In the genomic region with DNA sequence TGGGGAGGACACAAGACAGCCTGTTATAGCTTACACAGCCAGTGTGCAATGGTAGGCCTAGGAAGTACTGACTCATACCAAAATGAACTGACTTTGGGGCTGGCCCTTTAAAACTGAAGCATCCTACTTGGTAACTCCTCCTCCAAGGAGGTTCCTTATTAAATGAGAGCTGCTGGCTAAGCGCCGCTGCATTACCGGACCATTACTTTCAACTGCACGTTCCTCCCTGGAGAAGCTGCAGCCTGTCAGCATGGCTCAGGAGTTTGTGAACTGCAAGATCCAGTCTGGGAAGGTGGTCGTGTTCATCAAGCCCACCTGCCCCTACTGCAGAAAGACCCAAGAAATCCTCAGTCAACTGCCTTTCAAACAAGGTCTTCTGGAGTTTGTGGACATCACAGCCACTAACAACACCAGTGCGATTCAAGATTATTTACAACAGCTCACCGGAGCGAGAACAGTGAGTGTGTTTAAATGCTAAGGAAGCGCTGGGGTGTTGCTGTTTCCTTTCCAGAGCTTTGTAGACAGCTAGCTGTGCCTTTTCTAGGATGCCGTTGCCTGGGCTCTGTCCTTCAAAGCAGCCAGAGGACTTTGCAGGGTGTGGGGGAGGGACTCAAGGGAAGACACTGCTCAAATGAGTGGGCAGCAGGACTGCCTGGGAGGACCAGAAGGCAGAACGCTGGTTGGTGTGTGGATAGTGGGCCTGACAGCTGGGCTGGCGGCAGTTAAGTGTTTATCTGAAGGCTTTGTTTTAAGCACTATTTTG, we compare ENCODE assay signal across 8 mouse cellular contexts. TPM values are rescaled to one million over a fixed set of nuclear protein-coding genes. Genes with fewer than 3 reads are reported as not detected.
A peak's percentile ranks its signal among the peaks of the same experiment; 100 is the strongest.
DNase-seq lines count a peak whose midpoint lies in the region; ATAC-seq and TF ChIP-seq lines count a peak whose summit lies in the region.

A gene (plus strand): TSS at position 150 of the 763 bp plus-strand sequence.

- no peaks in the 10 kb centered on the region for H3K36me3 ChIP-seq in ES-Bruce4 (ENCODE audit: control insufficient read depth, insufficient read depth, low read length, poor library complexity, severe bottlenecking)
- no peaks in the 10 kb centered on the region for H3K36me3 ChIP-seq in forebrain, embryonic 14.5 days (ENCODE audit: control insufficient read depth, insufficient read depth, low read length)
- H3K36me3 ChIP-seq in liver, embryonic 15.5 days (replicated peaks): no peaks in the 10 kb centered on the region
- no peaks in the 10 kb centered on the region for H3K36me3 ChIP-seq in neural tube, embryonic 12.5 days
- H3K36me3 ChIP-seq in stomach, postnatal 0 days (ENCODE audit: control insufficient read depth, insufficient read depth, low read length): no peaks in the 10 kb centered on the region

- 1% methylated on average over 12 of the region's 12 CpGs for WGBS in forebrain, embryonic 14.5 days
- WGBS in liver, embryonic 15.5 days (ENCODE audit: insufficient replicate concordance): under 1% methylated on average over 12 of the region's 12 CpGs
- WGBS in neural tube, embryonic 12.5 days: 1% methylated on average over 12 of the region's 12 CpGs
- under 1% methylated on average over 12 of the region's 12 CpGs for WGBS in stomach, postnatal 0 days

- TF ChIP-seq POLR2A in ES-Bruce4 (IDR thresholded peaks at IDR 0.05; ENCODE audit: insufficient read depth, low read length): no peak

- no peak within 1 kb of the TSS for H3K9ac ChIP-seq in ES-Bruce4 (ENCODE audit: low read depth, poor library complexity, severe bottlenecking)
- peak within 1 kb of the TSS; percentile 62 for H3K9ac ChIP-seq in forebrain, embryonic 14.5 days (ENCODE audit: low read length)
- H3K9ac ChIP-seq in liver, embryonic 15.5 days: peak within 1 kb of the TSS; percentile 61
- H3K9ac ChIP-seq in neural tube, embryonic 12.5 days: peak within 1 kb of the TSS; percentile 48
- peak within 1 kb of the TSS; percentile 63 for H3K9ac ChIP-seq in stomach, postnatal 0 days (ENCODE audit: low read length)

- H3K4me1 ChIP-seq in ES-Bruce4 (ENCODE audit: control insufficient read depth, insufficient read depth, low read length): peaks cover under 1% of the 10 kb centered on the region
- peaks cover 12% of the 10 kb centered on the region; the same call in 1 of the 2 replicates for H3K4me1 ChIP-seq in forebrain, embryonic 14.5 days (ENCODE audit: control insufficient read depth, insufficient read depth, low read length)
- H3K4me1 ChIP-seq in liver, embryonic 15.5 days (replicated peaks): peaks cover 62% of the 10 kb centered on the region
- peaks cover 14% of the 10 kb centered on the region for H3K4me1 ChIP-seq in neural tube, embryonic 12.5 days
- H3K4me1 ChIP-seq in stomach, postnatal 0 days (replicated peaks; ENCODE audit: control insufficient read depth, insufficient read depth): peaks cover 2% of the 10 kb centered on the region

- no peak for TF ChIP-seq EP300 in ES-Bruce4 (IDR thresholded peaks at IDR 0.05; ENCODE audit: insufficient read depth, low read depth, low read length)
- no peak for TF ChIP-seq EP300 in stomach, postnatal 0 days (optimal IDR thresholded peaks at IDR 0.05)

- 0 out of 2 replicates have a peak within 1 kb of the TSS, but pooled peaks have one; percentile 2 for H3K4me3 ChIP-seq in ES-Bruce4 (ENCODE audit: low read depth, low read length)
- H3K4me3 ChIP-seq in forebrain, embryonic 14.5 days (ENCODE audit: low read depth, low read length): peak within 1 kb of the TSS; percentile 36
- H3K4me3 ChIP-seq in liver, embryonic 15.5 days (replicated peaks): peak within 1 kb of the TSS; percentile 63
- H3K4me3 ChIP-seq in neural tube, embryonic 12.5 days: peak within 1 kb of the TSS; percentile 47
- H3K4me3 ChIP-seq in stomach, postnatal 0 days (ENCODE audit: low read depth, low read length): peak within 1 kb of the TSS; percentile 66

- ATAC-seq in forebrain, embryonic 14.5 days: peak; percentile 91
- ATAC-seq in liver, embryonic 15.5 days (ENCODE audit: insufficient read depth): peak; percentile 76
- peak; percentile 86 for ATAC-seq in neural tube, embryonic 12.5 days (ENCODE audit: low FRiP score, low read depth)
- peak; percentile 88 for ATAC-seq in stomach, postnatal 0 days (ENCODE audit: low FRiP score, low TSS enrichment)

- TF ChIP-seq CTCF in ES-Bruce4 (IDR thresholded peaks at IDR 0.05; ENCODE audit: low read depth, low read length): no peak
- no peak for TF ChIP-seq CTCF in stomach, postnatal 0 days (IDR thresholded peaks at IDR 0.05; ENCODE audit: low read depth)

- no peaks in the 10 kb centered on the region for H3K9me3 ChIP-seq in ES-Bruce4 (replicated peaks; ENCODE audit: control insufficient read depth, insufficient read depth, low read length, poor library complexity, severe bottlenecking)
- H3K9me3 ChIP-seq in forebrain, embryonic 14.5 days (replicated peaks; ENCODE audit: control insufficient read depth, low read length): no peaks in the 10 kb centered on the region
- no peaks in the 10 kb centered on the region for H3K9me3 ChIP-seq in liver, embryonic 15.5 days (replicated peaks)
- H3K9me3 ChIP-seq in neural tube, embryonic 12.5 days: no peaks in the 10 kb centered on the region
- no peaks in the 10 kb centered on the region for H3K9me3 ChIP-seq in stomach, postnatal 0 days (ENCODE audit: control insufficient read depth, low read length)

- intact Hi-C loops in heart, postnatal 10 days (cut with DNase I): no loop called here

- H3K27me3 ChIP-seq in ES-Bruce4 (ENCODE audit: control insufficient read depth, insufficient read depth, low read length, poor library complexity, severe bottlenecking): no peaks in the 10 kb centered on the region
- H3K27me3 ChIP-seq in forebrain, embryonic 14.5 days (replicated peaks; ENCODE audit: control insufficient read depth, insufficient read depth, low read length): no peaks in the 10 kb centered on the region
- no peaks in the 10 kb centered on the region for H3K27me3 ChIP-seq in liver, embryonic 15.5 days
- H3K27me3 ChIP-seq in neural tube, embryonic 12.5 days (replicated peaks): no peaks in the 10 kb centered on the region
- no peaks in the 10 kb centered on the region for H3K27me3 ChIP-seq in stomach, postnatal 0 days (ENCODE audit: control insufficient read depth, insufficient read depth, low read length)

- peak; percentile 60 for DNase-seq in cerebellum, adult 11 months
- DNase-seq in forebrain, embryonic 14.5 days (ENCODE audit: low spot score): peak; percentile 88
- peak; percentile 85 to 87 for DNase-seq in heart, postnatal 10 days
- DNase-seq in kidney, postnatal 4 days: peak; percentile 74 to 85
- DNase-seq in stomach, postnatal 0 days (ENCODE audit: low spot score): peak; percentile 76

- no peak within 1 kb of the TSS for H3K27ac ChIP-seq in ES-Bruce4 (ENCODE audit: insufficient read depth, low read length)
- H3K27ac ChIP-seq in forebrain, embryonic 14.5 days (ENCODE audit: low read depth, low read length): peak within 1 kb of the TSS; percentile 44
- H3K27ac ChIP-seq in liver, embryonic 15.5 days (replicated peaks): peak within 1 kb of the TSS; percentile 77
- no peak within 1 kb of the TSS; the same call in 1 of the 2 replicates for H3K27ac ChIP-seq in neural tube, embryonic 12.5 days
- H3K27ac ChIP-seq in stomach, postnatal 0 days (replicated peaks): peak within 1 kb of the TSS; percentile 88

- peak within 1 kb of the TSS; percentile 62 for H3K4me2 ChIP-seq in forebrain, embryonic 14.5 days (ENCODE audit: low read length)
- peak within 1 kb of the TSS; percentile 75 for H3K4me2 ChIP-seq in liver, embryonic 15.5 days
- peak within 1 kb of the TSS; percentile 67 for H3K4me2 ChIP-seq in neural tube, embryonic 12.5 days (replicated peaks)
- H3K4me2 ChIP-seq in stomach, postnatal 0 days (replicated peaks; ENCODE audit: low read depth): peak within 1 kb of the TSS; percentile 69

RNA-seq across cellular contexts. Expression of the gene that starts here (rescaled TPM):
- 9.1 and 11.9 TPM in 2 replicates for polyA plus RNA-seq in ES-Bruce4 (2011; ENCODE audit: insufficient read depth, insufficient read length, low read depth, missing spikeins)
- 37.3 and 37.7 TPM in 2 replicates for polyA plus RNA-seq in forebrain, embryonic 14.5 days (2014; fragmentation: Nextera tagmentation; extraction: Ambion mirVana)
- 10 to 100 TPM; 63.7 TPM for total RNA-seq in heart, postnatal 10 days (2021)
- polyA plus RNA-seq in liver, embryonic 15.5 days (2015; fragmentation: Nextera tagmentation; extraction: Ambion mirVana): 45.5 and 47.3 TPM in 2 replicates
- polyA plus RNA-seq in neural tube, embryonic 12.5 days (2016; fragmentation: Nextera tagmentation; extraction: Ambion mirVana): 34.9 and 38.6 TPM in 2 replicates
- 416 and 426 TPM in 2 replicates for polyA plus RNA-seq in stomach, postnatal 0 days (2015; fragmentation: Nextera tagmentation; extraction: Ambion mirVana)

Comparison
In these comparisons a context has a peak if more than half of its experiments do, and no peak if none do; other contexts are left out.
1. H3K27ac ChIP-seq: peak in forebrain, embryonic 14.5 days (single experiment), liver, embryonic 15.5 days (single experiment) and stomach, postnatal 0 days (single experiment); none in ES-Bruce4 (single experiment) and neural tube, embryonic 12.5 days (single experiment).
2. H3K4me3 ChIP-seq: peak in every context shown above with its lines; median percentile 66 in stomach, postnatal 0 days; 63 in liver, embryonic 15.5 days; 47 in neural tube, embryonic 12.5 days; 36 in forebrain, embryonic 14.5 days; 2 in ES-Bruce4.
3. Peak in every context shown above with its lines, with median percentiles within 50 percentile points of each other: DNase-seq, ATAC-seq and H3K4me2 ChIP-seq.